8 mouse cellular contexts compared by ENCODE assay signal in the genomic region with DNA sequence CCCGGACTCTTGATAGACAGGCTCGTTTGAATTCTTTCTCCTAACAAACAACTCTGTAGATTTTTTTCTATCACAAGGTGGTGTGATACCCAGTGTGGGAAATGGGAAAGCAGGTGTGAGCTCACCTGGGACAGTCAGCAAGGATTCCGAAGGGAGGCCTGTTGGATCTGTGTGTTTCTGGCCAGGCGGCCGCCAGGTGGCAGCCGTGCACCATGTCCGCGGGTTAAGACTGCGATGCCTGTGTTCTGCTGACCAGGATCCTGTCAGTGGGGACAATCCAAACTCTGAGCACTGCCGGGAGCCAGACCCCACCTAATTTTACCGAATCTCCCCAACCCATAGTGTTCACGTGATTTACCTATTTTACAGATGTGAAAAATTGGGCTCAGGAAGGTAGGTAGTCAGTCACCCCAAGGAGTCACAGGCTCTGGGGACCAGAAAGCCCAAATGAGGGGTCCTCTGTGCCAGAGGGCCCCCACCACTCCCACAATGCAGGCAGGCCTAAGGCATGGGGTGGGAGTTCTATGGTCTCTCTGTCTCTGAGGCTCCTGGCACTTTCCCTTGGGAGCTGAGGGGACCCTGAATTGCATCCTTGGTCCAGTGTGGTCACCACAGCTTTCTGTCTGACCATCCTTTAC.
DNase-seq lines count a peak whose midpoint lies in the region; ATAC-seq lines count a peak whose summit lies in the region.

No protein-coding gene starts in this region.

- peak; percentile 55 for ATAC-seq in activated CD4-positive, CD25-positive, alpha-beta regulatory T cell, adult 4 months
- ATAC-seq in megakaryocyte, adult 5-6 weeks (ENCODE audit: poor library complexity, severe bottlenecking): peak; percentile 86

- DNase-seq in embryo, embryonic 10 days (ENCODE audit: low spot score): peak; percentile 88
- peak; percentile 79 for DNase-seq in gastrocnemius, postnatal 14 days
- DNase-seq in induced T-regulatory cell, adult 2 months (ENCODE audit: low read depth): peak; percentile 78
- peak; percentile 54 to 83 for DNase-seq in left cerebral cortex, adult 8-10 months (ENCODE audit: low spot score in 2 of 2)
- peak; percentile 81 for DNase-seq in right cerebral cortex, adult 18-20 months
- DNase-seq in urinary bladder, adult 18-20 months (ENCODE audit: low spot score in 2 of 2): peak; percentile 72 to 83

- intact Hi-C loops in gastrocnemius, postnatal 14 days (cut with DNase I; ENCODE audit: low total_unique reads): loop anchor here (2.0 to 5.0 kb wide), 2 partner anchors 144 to 345 kb away; no protein-coding TSS in a partner anchor

Comparison
In these comparisons a context has a peak if more than half of its experiments do, and no peak if none do; other contexts are left out.
1. Peak in every context shown above with its lines: DNase-seq and ATAC-seq.